Mouse (Mus musculus) embryonic fibroblast, embryonic 13.5 days (primary cell): ENCODE results near the gene Msantd3.

Source experiments
- CTCF ChIP-seq: IDR thresholded peaks from 2 replicates; pipeline ENCODE4 v1.5.1; 2011; ENCODE audit warnings: mild to moderate bottlenecking, control low read depth, low read length, moderate library complexity, borderline replicate concordance; ENCODE audit not compliant: insufficient read depth
- POLR2A ChIP-seq: IDR thresholded peaks from 2 replicates; pipeline ENCODE4 v1.6.1; 2011; ENCODE audit warnings: low read depth, mild to moderate bottlenecking, control low read depth, low read length, moderate library complexity

DNA sequence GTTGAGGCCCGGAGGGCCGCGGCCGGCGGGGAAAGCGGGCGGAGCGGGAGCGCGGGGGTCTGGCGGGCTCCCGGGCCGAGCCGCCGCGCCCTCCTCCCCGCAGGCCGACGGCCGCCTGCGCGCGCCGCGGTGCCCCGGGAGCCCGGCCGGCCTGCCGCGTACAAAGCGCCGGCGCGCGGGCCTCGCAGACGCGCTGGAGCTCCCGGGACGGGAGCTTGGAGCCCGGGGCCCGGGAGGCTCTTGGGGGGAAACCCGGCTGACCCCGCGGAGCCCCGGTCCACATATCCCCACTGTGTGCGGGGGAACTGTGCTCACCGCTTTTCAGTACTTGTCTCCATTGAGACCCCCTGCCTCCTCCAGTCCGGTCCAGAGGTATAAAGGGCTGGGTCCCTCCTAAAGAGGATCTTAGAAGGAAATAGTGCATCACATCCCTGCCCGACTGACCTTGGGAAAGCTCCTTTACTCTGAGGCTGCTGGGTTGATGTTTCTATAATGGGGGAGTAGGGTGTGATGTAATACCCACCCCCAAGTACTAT is 909 bp downstream of the Msantd3 start:
- TF ChIP-seq POLR2A (no peak), CTCF (no peak)
